In genomic region chr3:104660522-104660921, GRCm38 (mm10) we compare ENCODE assay signal across 13 mouse cellular contexts. TPM values are rescaled to one million over a fixed set of nuclear protein-coding genes. Genes with fewer than 3 reads are reported as not detected.
DNase-seq lines count a peak whose midpoint lies in the region; ATAC-seq and TF ChIP-seq lines count a peak whose summit lies in the region.
"Had no signal": no experiment of that assay in that cellular context is flagged by ENCODE, and none has a peak within 500 bp of the region (broad histone marks: within the 10 kb centered on the region; RNA-seq: fewer than 3 reads in every experiment).

No protein-coding gene starts in this region.

- no peak overlapping the region for H3K4me3 ChIP-seq in neural tube, embryonic 15.5 days (replicated peaks)
- no peak overlapping the region for H3K4me3 ChIP-seq in hindbrain, embryonic 12.5 days

- POLR2A ChIA-PET in Patski (lab: Charles Lee), result interaction anchor here (0.7 to 2.9 kb wide), 4 partner anchors 9 to 22 kb away, joined by 4 to 14 read pairs (median 10); partner anchors contain the start of gene Slc16a1

- no peaks in the 10 kb centered on the region for H3K4me1 ChIP-seq in neural tube, embryonic 15.5 days
- no peaks in the 10 kb centered on the region for H3K4me1 ChIP-seq in hindbrain, embryonic 12.5 days

- H3K36me3 ChIP-seq in neural tube, embryonic 15.5 days, result no peaks in the 10 kb centered on the region; the same call in 1 of the 2 replicates
- peaks cover 4% of the 10 kb centered on the region; the same call in 1 of the 2 replicates for H3K36me3 ChIP-seq in hindbrain, embryonic 12.5 days

- H3K9me3 ChIP-seq in neural tube, embryonic 15.5 days (replicated peaks), result no peaks in the 10 kb centered on the region
- H3K9me3 ChIP-seq in hindbrain, embryonic 12.5 days (replicated peaks), result no peaks in the 10 kb centered on the region

- no peaks in the 10 kb centered on the region for H3K27me3 ChIP-seq in Patski
- H3K27me3 ChIP-seq in neural tube, embryonic 15.5 days (replicated peaks), result no peaks in the 10 kb centered on the region
- H3K27me3 ChIP-seq in hindbrain, embryonic 12.5 days, result no peaks in the 10 kb centered on the region

- no peak overlapping the region for H3K9ac ChIP-seq in neural tube, embryonic 15.5 days (replicated peaks)
- no peak overlapping the region for H3K9ac ChIP-seq in hindbrain, embryonic 12.5 days

- DNase-seq in cerebellum, adult 9-11 months, result peak; percentile 36
- no peak for DNase-seq in cerebellum, postnatal 14 days
- DNase-seq in Patski (ENCODE audit: low read depth, low spot score), result peak; percentile 98
- peak; percentile 91 for DNase-seq in kidney, adult 11 months
- peak; percentile 69 to 81 for DNase-seq in kidney, postnatal 4 days
- no peak for DNase-seq in ovary, postnatal 36 days (ENCODE audit: low spot score)
- DNase-seq: adrenal gland, adult 2 months; B cell, adult 2 months; right cerebral cortex, postnatal 4 days had no signal

- WGBS in neural tube, embryonic 15.5 days, result 43% methylated on average over 3 of the region's 3 CpGs
- 54% methylated on average over 3 of the region's 3 CpGs for WGBS in hindbrain, embryonic 12.5 days

- no peak overlapping the region for H3K4me2 ChIP-seq in neural tube, embryonic 15.5 days
- H3K4me2 ChIP-seq in hindbrain, embryonic 12.5 days (replicated peaks), result no peak overlapping the region

- no peak for TF ChIP-seq CTCF in Patski (IDR thresholded peaks at IDR 0.05)

- ATAC-seq in Patski, result peak; percentile 94
- ATAC-seq in neural tube, embryonic 15.5 days (ENCODE audit: low FRiP score), result no peak
- ATAC-seq in hindbrain, embryonic 12.5 days (ENCODE audit: low FRiP score), result no peak
- ATAC-seq: forebrain, embryonic 16.5 days had no signal

- CTCF ChIA-PET in Patski (lab: Charles Lee), result interaction anchor here (1.0 to 4.6 kb wide), 10 partner anchors 9 to 149 kb away, joined by 3 to 35 read pairs (median 7); partner anchors contain the start of gene Lrig2

- in situ Hi-C loops in Patski (cut with MboI; ENCODE audit: low pct_unique_long_range_greater_than_20kb), result no loop called here

- H3K27ac ChIP-seq in neural tube, embryonic 15.5 days (replicated peaks), result no peak overlapping the region
- no peak overlapping the region for H3K27ac ChIP-seq in hindbrain, embryonic 12.5 days
- H3K27ac ChIP-seq: macrophage had no signal

RNA-seq across cellular contexts. Expression of gene Slc16a1, which starts 22.1 kb away (rescaled TPM):
- polyA plus RNA-seq in Patski (2021), result 48.1 TPM
- 10.5 and 16.8 TPM in 2 replicates for polyA plus RNA-seq in neural tube, embryonic 15.5 days (2015; fragmentation: Nextera tagmentation; extraction: Ambion mirVana)
- 21.4 and 22.0 TPM in 2 replicates for polyA plus RNA-seq in hindbrain, embryonic 12.5 days (2016; fragmentation: Nextera tagmentation; extraction: Ambion mirVana)

Comparison
In these comparisons a context has a peak if more than half of its experiments do, and no peak if none do; other contexts are left out.
1. DNase-seq: peak in cerebellum, adult 9-11 months (single experiment), Patski (single experiment), kidney, adult 11 months (single experiment) and kidney, postnatal 4 days (2 of 2); none in cerebellum, postnatal 14 days (0 of 2) and ovary, postnatal 36 days (single experiment).